Mouse (Mus musculus) heart, adult 10 weeks (tissue): ENCODE results near the gene Map4k4. TPM values are rescaled to one million over a fixed set of nuclear protein-coding genes. Genes with fewer than 3 reads are reported as not detected.

ENCODE experiments used
- polyA plus RNA-seq: library from polyadenylated mRNA; stranded (reverse); fragments of 350-450 nt; fragmentation: Illumina TruSeq; extraction: RNeasy Lipid Tissue Mini Kit (QIAGEN cat#74804); gene quantifications from one replicate; pipeline ENCODE4 v1.2.3, GENCODE M21; 2014; ENCODE audit warnings: low read depth, low replicate concordance

The Map4k4 gene
- polyA plus RNA-seq, result 83.0 TPM

DNA sequence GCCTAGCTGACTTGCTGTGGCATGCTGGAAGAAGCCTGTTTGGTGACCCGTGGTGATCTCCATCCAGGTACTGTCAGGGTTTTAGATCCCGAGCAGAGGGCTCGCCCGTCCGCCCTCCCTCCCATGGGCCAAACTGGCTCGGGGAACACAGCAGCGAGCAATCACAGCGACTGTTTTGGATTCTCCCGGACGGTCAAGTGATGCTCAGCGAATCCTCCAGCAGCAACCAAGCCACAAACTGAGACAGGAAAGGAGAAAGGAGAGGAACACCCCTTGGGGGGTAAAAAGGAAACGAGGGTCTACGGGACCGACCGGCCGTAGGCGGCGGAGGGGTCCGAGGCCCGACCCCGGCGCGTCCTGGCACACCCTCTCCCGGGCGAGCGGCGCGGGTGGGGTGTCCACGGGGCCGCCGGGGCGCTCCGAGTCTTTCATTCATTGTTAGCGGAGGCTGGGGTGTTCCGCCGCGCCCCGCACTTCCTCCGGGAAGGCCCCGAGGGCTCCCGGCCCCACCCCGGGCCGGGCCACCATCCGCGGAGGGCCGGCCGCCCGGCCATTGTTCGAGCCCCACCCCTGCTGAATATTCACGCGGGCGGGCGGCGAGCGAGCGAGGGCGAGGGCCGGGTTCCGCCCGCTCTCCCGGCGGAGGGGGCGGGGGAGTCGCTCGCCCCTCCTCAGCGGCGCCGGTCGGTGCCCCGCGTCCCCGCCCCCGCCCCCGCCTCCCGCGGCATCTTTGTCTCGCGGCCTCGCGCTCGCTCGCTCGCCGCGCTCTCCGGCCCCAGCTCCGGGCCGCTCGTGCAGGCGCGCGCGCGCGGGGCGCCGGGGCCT is at the start of gene Map4k4:
Gene Map4k4, plus strand, starts transcription at position 733 of the 825 bp plus-strand sequence.

DNA sequence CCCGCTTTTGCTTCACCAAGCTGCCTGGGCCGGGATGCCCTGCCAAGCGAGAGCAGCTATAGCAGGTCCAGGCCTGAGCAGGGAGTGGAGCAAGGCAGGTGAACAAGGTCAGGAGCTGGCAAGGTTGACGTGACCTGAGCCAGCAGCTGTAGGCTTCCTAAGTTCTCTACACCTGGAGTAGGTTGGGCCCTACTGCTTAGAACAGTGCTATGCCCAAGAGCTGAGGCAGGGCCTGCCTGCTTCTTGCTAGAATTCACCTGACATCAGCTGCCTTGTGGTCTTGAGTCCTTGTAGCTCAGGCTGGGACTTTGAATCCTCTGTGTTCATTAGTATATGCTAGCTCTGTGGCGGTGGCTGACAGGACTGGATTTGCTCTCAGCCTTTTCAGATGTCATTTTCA is 173.1 kb downstream of the Map4k4 start, which contains the start of gene Il1r2:
Gene Il1r2, plus strand, starts transcription at position 301 of the 400 bp plus-strand sequence.

Other genes with a start within 250 kb of the Map4k4 start
- not detected for gene Creg2, start 249.4 kb upstream of the Map4k4 start, polyA plus RNA-seq
- gene Rfx8, start 179.9 kb upstream of the Map4k4 start, polyA plus RNA-seq, result not detected
- 24.0 TPM for gene Gm3646, start 95.6 kb upstream of the Map4k4 start, polyA plus RNA-seq
- gene Il1r2, start 173.2 kb downstream of the Map4k4 start, polyA plus RNA-seq, result not detected